In genomic region chr14:57224381-57224780, GRCm38 (mm10) we compare ENCODE assay signal across 19 mouse cellular contexts.
DNase-seq lines count a peak whose midpoint lies in the region; ATAC-seq and TF ChIP-seq lines count a peak whose summit lies in the region.
"Had no signal": no experiment of that assay in that cellular context is flagged by ENCODE, and none has a peak within 500 bp of the region (broad histone marks: within the 10 kb centered on the region; RNA-seq: fewer than 3 reads in every experiment).

No protein-coding gene starts in this region.

- peak; percentile 40 to 41 for DNase-seq in cerebellum, postnatal 14 days
- peak; percentile 50 for DNase-seq in heart, adult 11 months
- no peak for DNase-seq in heart, adult 2 months
- peak; percentile 13 for DNase-seq in midbrain, embryonic 14.5 days
- DNase-seq in brain, adult 2 months (ENCODE audit: low read depth, low spot score), result peak; percentile 20
- DNase-seq in spleen, postnatal 14 days (ENCODE audit: low spot score in 2 of 2), result no peak
- DNase-seq: adrenal gland, postnatal 10 days; cerebellum, adult 8-10 months; gastrocnemius, postnatal 36 days; heart, adult 18-20 months; heart, postnatal 14 days; kidney, adult 11 months had no signal

- no peaks in the 10 kb centered on the region for H3K9me3 ChIP-seq in midbrain, embryonic 14.5 days (ENCODE audit: control insufficient read depth, low read length)
- H3K9me3 ChIP-seq in midbrain, embryonic 13.5 days, result no peaks in the 10 kb centered on the region
- H3K9me3 ChIP-seq: embryonic facial prominence, embryonic 13.5 days; forebrain, embryonic 12.5 days; heart, embryonic 15.5 days; hindbrain, embryonic 13.5 days had no signal

- intact Hi-C loops in heart, adult 2 months (cut with DNase I), result no loop called here

- no peak overlapping the region for H3K4me3 ChIP-seq in heart, adult 2 months
- H3K4me3 ChIP-seq in midbrain, embryonic 14.5 days (replicated peaks; ENCODE audit: low read depth, low read length), result no peak overlapping the region
- no peak overlapping the region for H3K4me3 ChIP-seq in midbrain, embryonic 13.5 days (replicated peaks)
- H3K4me3 ChIP-seq: embryonic facial prominence, embryonic 13.5 days; forebrain, embryonic 12.5 days; heart, embryonic 15.5 days; hindbrain, embryonic 13.5 days had no signal

- no peak for ATAC-seq in cerebellum, adult (ENCODE audit: insufficient number of reproducible peaks, low FRiP score, low TSS enrichment)
- no peak for ATAC-seq in midbrain, embryonic 14.5 days (ENCODE audit: low FRiP score, low TSS enrichment)
- ATAC-seq in midbrain, embryonic 13.5 days, result no peak

- no peak overlapping the region for H3K9ac ChIP-seq in heart, adult 2 months (ENCODE audit: low read depth, low read length)
- no peak overlapping the region for H3K9ac ChIP-seq in midbrain, embryonic 14.5 days (replicated peaks; ENCODE audit: low read length)
- H3K9ac ChIP-seq in midbrain, embryonic 13.5 days (replicated peaks), result no peak overlapping the region
- H3K9ac ChIP-seq: embryonic facial prominence, embryonic 13.5 days; forebrain, embryonic 12.5 days; heart, embryonic 15.5 days; hindbrain, embryonic 13.5 days had no signal

- TF ChIP-seq EP300 in heart, adult 2 months (IDR thresholded peaks at IDR 0.05; ENCODE audit: insufficient read depth, low read depth, low read length), result no peak

- no peaks in the 10 kb centered on the region for H3K79me2 ChIP-seq in heart, adult 2 months (replicated peaks; ENCODE audit: control insufficient read depth, insufficient read depth, low read length)

- H3K27me3 ChIP-seq in heart, adult 2 months (ENCODE audit: control insufficient read depth, insufficient read depth, low read length), result no peaks in the 10 kb centered on the region
- H3K27me3 ChIP-seq in midbrain, embryonic 14.5 days (ENCODE audit: control insufficient read depth, insufficient read depth, low read length), result no peaks in the 10 kb centered on the region
- H3K27me3 ChIP-seq in midbrain, embryonic 13.5 days, result no peaks in the 10 kb centered on the region
- H3K27me3 ChIP-seq: embryonic facial prominence, embryonic 13.5 days; forebrain, embryonic 12.5 days; heart, embryonic 15.5 days; hindbrain, embryonic 13.5 days had no signal

- no peak for TF ChIP-seq CTCF in heart, adult 2 months (IDR thresholded peaks at IDR 0.05)

- no peak overlapping the region for H3K4me2 ChIP-seq in midbrain, embryonic 14.5 days (ENCODE audit: low read length)
- H3K4me2 ChIP-seq in midbrain, embryonic 13.5 days (replicated peaks), result no peak overlapping the region
- H3K4me2 ChIP-seq: embryonic facial prominence, embryonic 13.5 days; forebrain, embryonic 12.5 days; heart, embryonic 11.5 days; heart, embryonic 15.5 days; hindbrain, embryonic 13.5 days had no signal

- no peak overlapping the region for H3K27ac ChIP-seq in heart, adult 2 months
- H3K27ac ChIP-seq in midbrain, embryonic 14.5 days (replicated peaks; ENCODE audit: low read depth, low read length), result no peak overlapping the region
- H3K27ac ChIP-seq in midbrain, embryonic 13.5 days, result no peak overlapping the region
- H3K27ac ChIP-seq: embryonic facial prominence, embryonic 13.5 days; forebrain, embryonic 12.5 days; heart, embryonic 15.5 days; hindbrain, embryonic 13.5 days had no signal

- TF ChIP-seq POLR2A in heart, adult 2 months (IDR thresholded peaks at IDR 0.05; ENCODE audit: insufficient read depth, low read depth, low read length), result no peak

- no peaks in the 10 kb centered on the region for H3K36me3 ChIP-seq in heart, adult 2 months (ENCODE audit: control insufficient read depth, insufficient read depth, low read length)
- H3K36me3 ChIP-seq in midbrain, embryonic 14.5 days (ENCODE audit: control insufficient read depth, insufficient read depth, low read length), result no peaks in the 10 kb centered on the region
- no peaks in the 10 kb centered on the region for H3K36me3 ChIP-seq in midbrain, embryonic 13.5 days
- H3K36me3 ChIP-seq: embryonic facial prominence, embryonic 13.5 days; forebrain, embryonic 12.5 days; heart, embryonic 15.5 days; hindbrain, embryonic 13.5 days had no signal

- H3K4me1 ChIP-seq in heart, adult 2 months (ENCODE audit: control insufficient read depth, insufficient read depth, low read length), result no peaks in the 10 kb centered on the region
- H3K4me1 ChIP-seq in midbrain, embryonic 14.5 days (ENCODE audit: control insufficient read depth, insufficient read depth, low read length), result no peaks in the 10 kb centered on the region
- no peaks in the 10 kb centered on the region for H3K4me1 ChIP-seq in midbrain, embryonic 13.5 days (replicated peaks)
- H3K4me1 ChIP-seq: embryonic facial prominence, embryonic 13.5 days; forebrain, embryonic 12.5 days; heart, embryonic 15.5 days; hindbrain, embryonic 13.5 days had no signal

- WGBS in heart, adult 2 months, result 57% methylated on average over 6 of the region's 6 CpGs
- WGBS in midbrain, embryonic 14.5 days, result 72% methylated on average over 6 of the region's 6 CpGs
- 71% methylated on average over 6 of the region's 6 CpGs for WGBS in midbrain, embryonic 13.5 days

Comparison
In these comparisons a context has a peak if more than half of its experiments do, and no peak if none do; other contexts are left out.
1. DNase-seq: peak in cerebellum, postnatal 14 days (2 of 2), heart, adult 11 months (single experiment), midbrain, embryonic 14.5 days (single experiment) and brain, adult 2 months (single experiment); none in heart, adult 2 months (0 of 2) and spleen, postnatal 14 days (0 of 2).